Mouse (Mus musculus) forebrain, embryonic 11.5 days (tissue): ENCODE results near the gene Il1rapl2. TPM values are rescaled to one million over a fixed set of nuclear protein-coding genes. Genes with fewer than 3 reads are reported as not detected.
"Not testable (repeated sequence)": the region's sequence is repeated elsewhere in the genome, so short reads cannot be mapped to it uniquely, and the experiment has no call there.

Experiments
- ATAC-seq: fragments of 200-750 bp; cut with Nextera tagmentation; replicated peaks from 2 replicates; pipeline ENCODE4 v1.8.0; 2017; ENCODE audit warnings: moderate TSS enrichment; ENCODE audit not compliant: low FRiP score
- DNase-seq: peaks from one replicate; pipeline ENCODE4 v3.0.0-alpha.2; 2017; ENCODE audit warnings: low spot score
- H3K27ac ChIP-seq: fragments of 300-500 bp; sonication (generic); 2 replicates; pipeline ENCODE4 v1.5.1; 2014; ENCODE audit warnings: low read depth, low read length
- H3K27me3 ChIP-seq: fragments of 300-500 bp; sonication (generic); 2 replicates; pipeline ENCODE4 v1.6.1; 2014; ENCODE audit warnings: mild to moderate bottlenecking, low read length, mixed read lengths; ENCODE audit not compliant: control insufficient read depth, insufficient read depth
- H3K36me3 ChIP-seq: fragments of 300-500 bp; sonication (generic); 2 replicates; pipeline ENCODE4 v1.6.1; 2014; ENCODE audit warnings: mild to moderate bottlenecking, low read length, moderate library complexity, mixed read lengths; ENCODE audit not compliant: control insufficient read depth, insufficient read depth
- H3K4me1 ChIP-seq: fragments of 300-500 bp; sonication (generic); replicated peaks from 2 replicates; pipeline ENCODE4 v1.6.1; 2014; ENCODE audit warnings: low read length, mixed read lengths; ENCODE audit not compliant: control insufficient read depth, insufficient read depth
- H3K4me2 ChIP-seq: fragments of 300-500 bp; sonication (generic); 2 replicates; pipeline ENCODE4 v1.6.1; 2014; ENCODE audit warnings: low read depth, mild to moderate bottlenecking, low read length, moderate library complexity, mixed read lengths; ENCODE audit not compliant: severe bottlenecking
- H3K4me3 ChIP-seq: fragments of 300-500 bp; sonication (generic); 2 replicates; pipeline ENCODE4 v1.5.1; 2014; ENCODE audit warnings: low read depth, low read length
- H3K9ac ChIP-seq: fragments of 300-500 bp; sonication (generic); 2 replicates; pipeline ENCODE4 v1.6.1; 2014; ENCODE audit warnings: low read length
- H3K9me3 ChIP-seq: fragments of 300-500 bp; sonication (generic); 2 replicates; pipeline ENCODE4 v1.6.1; 2016; ENCODE audit warnings: low read length, mixed read lengths; ENCODE audit not compliant: control insufficient read depth
- WGBS: fragments of 180-500 bp; shearing (Covaris S2); extraction: QIAGEN DNeasy Blood & Tissue Kit; methylation state at CpG from one replicate; pipeline ENCODE4 v1.1.7; 2014; 5-methylcytosine and 5-hydroxymethylcytosine counted together
- polyA plus RNA-seq: library from polyadenylated mRNA; unstranded; fragments of >200 nt; fragmentation: Nextera tagmentation; extraction: Ambion mirVana; gene quantifications from 2 replicates; pipeline ENCODE4 v1.2.1, GENCODE M21; 2014

Il1rapl2 gene
- polyA plus RNA-seq, 1 experiment from 2014 or later = 0.31 TPM

DNA sequence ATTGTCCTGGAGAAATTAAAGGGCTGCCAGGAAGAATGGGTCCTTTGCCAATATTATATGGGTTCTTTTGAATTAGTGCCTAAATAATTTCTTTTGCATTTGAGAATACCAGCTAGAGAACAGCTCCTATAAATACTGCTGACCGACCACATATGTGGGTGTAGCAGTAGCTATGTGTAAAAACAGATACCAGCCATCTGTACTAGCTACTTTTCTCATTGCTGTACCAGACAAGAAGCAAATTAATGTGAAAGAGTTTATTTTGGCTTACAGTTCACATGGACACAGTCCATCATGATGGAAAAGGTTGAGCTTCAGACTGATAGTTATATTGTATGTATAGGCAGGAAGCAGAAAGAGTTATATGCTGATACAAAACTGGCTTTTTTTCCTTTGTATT lies 377.3 kb downstream of the Il1rapl2 start:
- H3K36me3 ChIP-seq = no peaks in the 10 kb centered on the region
- no peak for DNase-seq
- no peak for ATAC-seq
- H3K9ac ChIP-seq = no peak overlapping the region
- H3K27ac ChIP-seq = no peak overlapping the region
- no peak overlapping the region for H3K4me3 ChIP-seq
- no peaks in the 10 kb centered on the region for H3K27me3 ChIP-seq
- H3K4me1 ChIP-seq = no peaks in the 10 kb centered on the region
- WGBS = 90% methylated on average over 1 of the region's 1 CpGs
- no peaks in the 10 kb centered on the region for H3K9me3 ChIP-seq
- H3K4me2 ChIP-seq = no peak overlapping the region

- WGBS = 81% methylated on average over 5 of the region's 5 CpGs
Measured at GRCm38 (mm10) chrX:137971306-137971705, 400.9 kb downstream of the Il1rapl2 start.

GRCm38 (mm10) chrX:138043113-138043512 lies 472.7 kb downstream of the Il1rapl2 start:
- no peak for DNase-seq
- no peak overlapping the region for H3K27ac ChIP-seq
- no peak overlapping the region for H3K4me2 ChIP-seq
- ATAC-seq = no peak
- no peaks in the 10 kb centered on the region for H3K4me1 ChIP-seq
- H3K4me3 ChIP-seq = no peak overlapping the region
- no peaks in the 10 kb centered on the region for H3K36me3 ChIP-seq
- H3K9me3 ChIP-seq = no peaks in the 10 kb centered on the region
- 85% methylated on average over 3 of the region's 3 CpGs for WGBS
- H3K9ac ChIP-seq = no peak overlapping the region
- no peaks in the 10 kb centered on the region for H3K27me3 ChIP-seq

More at GRCm38 (mm10) chrX:137971306-137971705, 400.9 kb downstream of the Il1rapl2 start:
- H3K27me3 ChIP-seq = no peaks in the 10 kb centered on the region
- H3K36me3 ChIP-seq = no peaks in the 10 kb centered on the region
- H3K4me1 ChIP-seq = no peaks in the 10 kb centered on the region
- no peak overlapping the region for H3K27ac ChIP-seq
- ATAC-seq (no peak), DNase-seq (no peak)
- H3K9me3 ChIP-seq = no peaks in the 10 kb centered on the region
- H3K9ac ChIP-seq = no peak overlapping the region
- H3K4me2 ChIP-seq = no peak overlapping the region
- H3K4me3 ChIP-seq = no peak overlapping the region

GRCm38 (mm10) chrX:138103954-138104353 lies 533.5 kb downstream of the Il1rapl2 start:
- H3K9ac ChIP-seq = no peak overlapping the region
- no peaks in the 10 kb centered on the region for H3K4me1 ChIP-seq
- H3K27ac ChIP-seq = no peak overlapping the region
- H3K4me3 ChIP-seq = no peak overlapping the region
- H3K4me2 ChIP-seq = no peak overlapping the region
- H3K9me3 ChIP-seq = no peaks in the 10 kb centered on the region
- ATAC-seq = no peak
- no peaks in the 10 kb centered on the region for H3K27me3 ChIP-seq
- no peaks in the 10 kb centered on the region for H3K36me3 ChIP-seq
- no peak for DNase-seq
- 81% methylated on average over 6 of the region's 6 CpGs for WGBS

GRCm38 (mm10) chrX:138104668-138105067 lies 534.3 kb downstream of the Il1rapl2 start:
- H3K9ac ChIP-seq = no peak overlapping the region
- 68% methylated on average over 3 of the region's 3 CpGs for WGBS
- no peak for ATAC-seq
- H3K27me3 ChIP-seq = no peaks in the 10 kb centered on the region
- no peak overlapping the region for H3K4me3 ChIP-seq
- H3K9me3 ChIP-seq = no peaks in the 10 kb centered on the region
- DNase-seq = no peak
- no peak overlapping the region for H3K4me2 ChIP-seq
- H3K36me3 ChIP-seq = no peaks in the 10 kb centered on the region
- no peaks in the 10 kb centered on the region for H3K4me1 ChIP-seq
- H3K27ac ChIP-seq = no peak overlapping the region

DNA sequence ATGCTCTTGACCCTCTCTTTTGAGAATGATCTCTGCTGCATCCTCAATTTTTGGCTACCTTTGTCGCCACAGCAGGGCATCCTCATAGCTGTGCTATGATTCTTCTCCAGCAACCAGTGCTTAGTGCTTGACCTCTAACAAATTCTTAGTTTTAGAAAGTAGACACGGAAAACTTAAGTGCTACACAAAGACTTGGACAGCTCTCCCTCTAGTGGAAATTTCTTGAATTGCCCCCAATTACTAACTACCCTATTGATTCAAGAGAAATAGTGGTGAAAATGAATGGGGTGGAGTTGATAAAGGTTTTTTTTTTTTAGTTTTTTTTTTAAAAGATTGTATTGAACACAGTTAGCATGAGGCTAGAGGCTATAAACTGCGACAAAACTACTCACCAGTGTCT lies 599.7 kb downstream of the Il1rapl2 start:
- Histone ChIP-seq H3K9ac (no peak overlapping the region), H3K27ac (no peak overlapping the region), H3K4me3 (no peak overlapping the region), H3K9me3 (no peaks in the 10 kb centered on the region), H3K4me2 (no peak overlapping the region), H3K36me3 (no peaks in the 10 kb centered on the region), H3K27me3 (no peaks in the 10 kb centered on the region), H3K4me1 (no peaks in the 10 kb centered on the region)
- no peak for ATAC-seq
- no peak for DNase-seq
- WGBS = 19% methylated on average over 3 of the region's 3 CpGs

GRCm38 (mm10) chrX:138209480-138209879 lies 639.1 kb downstream of the Il1rapl2 start, which contains the start of gene Tex13a:
TSS of gene Tex13a (minus strand) at chrX:138209580.
- no peaks in the 10 kb centered on the region for H3K36me3 ChIP-seq
- H3K27ac ChIP-seq = no peak within 1 kb of the TSS
- no peaks in the 10 kb centered on the region for H3K27me3 ChIP-seq
- WGBS = 79% methylated on average over 3 of the region's 3 CpGs
- H3K9me3 ChIP-seq = no peaks in the 10 kb centered on the region
- no peaks in the 10 kb centered on the region for H3K4me1 ChIP-seq
- ATAC-seq (no peak), DNase-seq (no peak)
- no peak within 1 kb of the TSS for H3K4me3 ChIP-seq
- H3K4me2 ChIP-seq = no peak within 1 kb of the TSS
- H3K9ac ChIP-seq = no peak within 1 kb of the TSS

DNA sequence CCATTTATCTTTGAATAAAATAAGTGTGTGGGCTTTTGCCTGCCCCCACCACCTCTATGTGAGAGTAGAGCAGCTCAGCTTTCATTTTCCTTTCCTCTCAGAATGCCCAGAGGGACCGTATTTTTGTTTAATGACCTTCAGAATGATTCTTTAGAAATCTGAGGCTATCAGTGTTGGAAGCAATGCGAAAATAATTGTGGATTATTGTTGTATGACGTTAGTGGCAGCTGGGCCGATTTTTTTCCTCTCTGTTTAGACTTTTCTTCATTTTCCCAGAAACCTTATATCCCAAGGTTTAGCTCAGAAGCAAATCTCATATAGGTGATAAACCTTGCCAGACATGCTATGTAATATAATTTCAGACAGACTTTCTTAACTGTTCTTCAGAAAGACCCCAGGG lies 664.2 kb downstream of the Il1rapl2 start:
- no peak for DNase-seq
- 76% methylated on average over 4 of the region's 4 CpGs for WGBS

DNA sequence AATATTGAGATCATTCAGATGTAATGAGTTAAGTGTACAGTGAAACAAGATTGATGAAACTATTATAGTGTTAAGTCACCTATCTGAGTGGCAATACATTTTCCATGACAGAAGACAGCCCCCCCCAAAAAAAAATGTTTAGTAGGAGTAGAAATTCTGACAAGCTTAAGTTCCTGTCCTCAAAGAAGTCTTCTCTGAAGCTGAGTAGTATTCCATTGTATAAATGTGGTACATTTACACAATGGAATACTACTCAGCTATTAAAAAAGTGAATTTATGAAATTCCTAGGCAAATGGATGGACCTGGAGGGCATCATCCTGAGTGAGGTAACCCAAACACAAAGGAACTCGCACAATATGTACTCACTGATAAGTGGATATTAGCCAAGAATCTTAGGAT lies 778.3 kb downstream of the Il1rapl2 start:
- not testable (repeated sequence) for H3K9ac ChIP-seq, DNase-seq, H3K27ac ChIP-seq, H3K36me3 ChIP-seq, H3K4me2 ChIP-seq, H3K27me3 ChIP-seq, H3K4me3 ChIP-seq, ATAC-seq, H3K9me3 ChIP-seq, H3K4me1 ChIP-seq
- 81% methylated on average over 1 of the region's 1 CpGs for WGBS

More for the DNA sequence above, 664.2 kb downstream of the Il1rapl2 start:
- Histone ChIP-seq H3K27ac (no peak overlapping the region), H3K9ac (no peak overlapping the region), H3K4me3 (no peak overlapping the region), H3K4me2 (no peak overlapping the region), H3K36me3 (no peaks in the 10 kb centered on the region), H3K4me1 (no peaks in the 10 kb centered on the region), H3K27me3 (no peaks in the 10 kb centered on the region; the same call in 1 of the 2 replicates), H3K9me3 (no peaks in the 10 kb centered on the region)
- ATAC-seq = no peak
